Mouse (Mus musculus): ENCODE results near the gene Hccs.
"Not testable (repeated sequence)": the region's sequence is repeated elsewhere in the genome, so short reads cannot be mapped to it uniquely, and the experiment has no call there.

Gene Hccs

DNA sequence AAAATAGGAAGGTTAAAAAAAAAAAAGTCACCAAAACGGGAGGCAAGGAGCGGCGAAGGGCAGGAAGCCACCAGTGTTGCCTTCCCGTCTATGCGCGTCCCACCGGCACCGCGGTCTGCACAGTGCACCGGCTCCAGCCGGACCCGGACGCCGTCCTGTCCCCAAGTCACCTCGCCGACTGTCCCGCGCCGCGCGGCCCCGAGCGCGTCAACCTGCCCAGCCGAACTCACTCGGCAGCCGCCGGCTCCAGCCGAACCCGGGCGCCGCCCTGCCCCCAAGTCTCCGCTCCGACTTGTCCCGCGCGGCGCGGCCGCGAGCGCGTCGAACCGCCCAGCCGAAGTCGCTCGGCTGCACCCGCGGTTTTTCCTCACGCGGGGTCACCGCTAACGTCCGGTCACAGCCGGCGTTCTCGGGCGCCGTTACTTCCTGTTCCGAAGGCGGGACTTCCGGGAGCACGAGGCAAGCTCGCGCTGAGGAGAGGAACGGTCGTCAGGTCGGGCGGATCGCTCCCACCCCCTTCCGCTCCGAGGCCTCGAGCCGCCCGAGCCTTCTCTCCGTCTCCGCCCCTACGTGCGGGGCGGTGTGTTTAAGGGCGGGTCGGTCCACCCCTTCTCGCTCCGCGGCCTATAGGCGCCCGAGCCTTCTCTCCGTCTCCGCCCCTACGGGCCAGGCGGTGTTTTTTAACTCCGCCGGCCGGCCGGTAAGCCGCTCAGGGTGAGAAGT lies at the start of gene Hccs:
Gene Hccs, minus strand, starts transcription at position 428 of the 723 bp plus-strand sequence.
- DNase-seq (ENCODE audit: low spot score in 2 of 2) = peak; percentile 82 to 84

DNA sequence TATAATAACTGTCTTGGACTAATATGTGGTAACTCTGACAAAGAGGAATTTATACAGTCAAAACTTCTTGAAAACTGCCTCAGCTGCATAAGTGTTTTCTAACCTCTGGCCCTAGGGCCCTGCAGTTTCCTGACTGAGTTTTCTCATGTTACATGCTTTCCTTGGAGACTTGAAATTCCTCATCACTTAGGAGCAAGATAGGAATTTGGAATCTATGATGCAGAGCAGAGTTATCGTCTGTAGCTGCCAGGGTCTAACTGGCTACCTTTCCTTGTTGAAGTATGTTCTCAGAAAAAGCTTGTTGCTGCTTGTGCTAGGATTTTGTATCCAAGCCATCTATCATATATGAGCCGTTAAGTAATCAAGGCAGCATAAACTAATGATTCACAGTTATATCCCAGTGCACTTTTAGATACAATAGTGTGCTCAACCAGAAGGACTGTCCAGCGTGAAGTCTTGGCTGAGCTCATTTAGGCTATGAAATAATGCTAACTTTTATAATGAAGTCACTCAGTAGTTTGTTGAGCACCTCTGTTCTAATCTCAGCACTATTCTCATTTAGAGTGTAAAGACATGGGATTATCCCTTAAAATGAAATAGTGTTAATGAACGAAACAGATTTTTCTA lies 37.1 kb upstream of the Hccs start:
- DNase-seq (ENCODE audit: low spot score in 2 of 2) = no peak

DNA sequence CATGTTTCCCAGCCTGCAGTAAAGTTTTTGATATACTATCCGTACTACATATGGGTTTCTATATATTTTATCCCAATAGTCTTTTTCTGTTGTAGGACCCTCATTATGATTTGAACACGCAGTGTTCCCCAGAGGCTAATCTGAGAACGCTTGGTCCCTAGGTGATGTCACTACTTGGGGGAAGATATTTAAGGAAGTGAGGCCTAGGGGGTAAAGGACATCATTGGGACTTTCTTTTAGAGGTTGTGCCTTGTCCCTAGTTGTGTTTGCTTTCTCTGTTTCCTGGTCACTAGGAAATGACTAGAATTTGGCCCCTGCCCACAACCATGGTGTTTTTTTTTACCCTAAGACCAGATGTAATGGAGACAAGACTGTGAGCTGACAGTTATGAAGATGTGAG lies 18.0 kb upstream of the Hccs start:
- DNase-seq (ENCODE audit: low spot score in 2 of 2) = no peak

DNA sequence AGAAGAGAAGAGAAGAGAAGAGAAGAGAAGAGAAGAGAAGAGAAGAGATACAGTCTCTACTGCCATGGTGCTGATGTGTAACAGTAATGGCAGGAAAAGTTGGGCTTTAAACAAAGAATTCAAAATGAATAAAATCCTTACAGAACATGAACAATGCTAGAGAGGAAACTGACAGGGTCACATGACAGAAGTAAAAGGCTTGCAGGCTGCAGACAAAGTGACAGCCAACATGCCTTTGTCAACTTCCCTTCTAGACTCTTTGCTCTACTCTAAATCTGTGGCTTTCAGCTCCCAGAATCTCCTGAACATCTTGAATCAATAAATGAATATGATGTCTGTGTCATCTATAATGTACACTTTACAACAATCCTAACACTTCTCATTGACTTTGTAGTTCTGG lies 17.4 kb upstream of the Hccs start:
- DNase-seq (ENCODE audit: low spot score in 2 of 2) = no peak

DNA sequence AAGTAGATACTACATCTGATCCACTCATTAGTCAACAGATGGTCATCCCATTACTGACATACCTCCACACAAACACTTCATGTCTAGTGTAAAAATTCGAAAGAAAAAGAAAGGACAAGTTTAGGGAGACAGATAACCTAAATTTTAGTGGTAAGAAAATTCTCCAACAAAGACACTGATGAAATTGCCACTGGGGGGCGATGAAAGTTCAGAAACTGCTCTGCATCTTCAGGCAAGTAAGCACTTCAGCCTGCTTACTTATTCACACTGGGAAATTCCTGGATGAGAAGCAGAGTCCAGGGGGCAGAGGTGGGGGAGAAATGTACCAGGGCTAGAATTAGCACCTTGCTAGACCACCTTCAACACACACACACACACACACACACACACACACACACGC lies 12.1 kb upstream of the Hccs start:
- peak; percentile 9 to 33 for DNase-seq (ENCODE audit: low spot score in 2 of 2)

DNA sequence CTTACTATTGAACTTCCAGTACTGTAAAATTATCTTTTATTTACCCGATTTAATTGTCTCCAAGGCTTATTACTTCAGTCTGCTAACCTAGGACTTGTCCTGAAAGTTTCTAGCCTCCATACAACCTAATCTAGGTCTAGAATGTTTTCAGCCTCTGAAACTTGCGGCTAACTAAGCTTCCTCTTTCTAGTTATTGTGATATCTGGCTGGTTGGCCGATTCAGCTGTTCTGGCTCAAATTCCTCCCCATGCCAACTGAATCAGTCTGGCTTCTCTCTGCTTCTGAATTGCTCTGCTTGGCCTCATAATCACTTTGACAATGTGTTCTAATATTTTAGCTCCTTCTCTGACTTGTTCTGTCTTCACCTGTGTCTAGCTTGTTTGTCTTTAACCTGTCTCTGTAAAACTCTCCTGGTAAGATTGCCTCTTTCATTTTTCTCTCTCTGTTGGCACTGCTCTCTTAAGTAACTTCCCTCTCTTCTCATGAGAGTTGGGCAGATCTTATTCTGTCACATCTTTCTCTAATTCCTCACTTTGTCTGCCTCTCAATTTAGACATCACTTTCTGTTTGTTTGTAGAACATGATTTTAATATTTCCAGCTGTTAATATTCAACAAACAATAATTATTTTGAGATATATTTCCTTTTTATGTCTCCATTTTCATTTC lies 5.9 kb upstream of the Hccs start:
- DNase-seq (ENCODE audit: low spot score in 2 of 2) = no peak

DNA sequence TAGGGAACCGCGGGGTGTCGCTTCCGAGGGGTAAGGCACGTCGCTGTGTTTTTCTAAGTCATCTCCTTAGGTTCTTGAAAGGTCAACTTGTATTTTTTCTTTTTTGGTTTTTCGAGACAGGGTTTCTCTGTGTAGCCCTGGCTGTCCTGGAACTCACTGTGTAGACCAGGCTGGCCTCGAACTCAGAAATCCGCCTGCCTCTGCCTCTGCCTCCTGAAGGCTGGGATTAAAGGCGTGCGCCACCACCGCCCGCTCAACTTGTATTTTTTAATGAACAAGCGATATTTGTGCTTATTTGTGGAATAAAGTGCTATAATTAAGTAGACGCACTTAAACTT lies 465 bp upstream of the Hccs start:
- DNase-seq (ENCODE audit: low spot score in 2 of 2) = not testable (repeated sequence)

DNA sequence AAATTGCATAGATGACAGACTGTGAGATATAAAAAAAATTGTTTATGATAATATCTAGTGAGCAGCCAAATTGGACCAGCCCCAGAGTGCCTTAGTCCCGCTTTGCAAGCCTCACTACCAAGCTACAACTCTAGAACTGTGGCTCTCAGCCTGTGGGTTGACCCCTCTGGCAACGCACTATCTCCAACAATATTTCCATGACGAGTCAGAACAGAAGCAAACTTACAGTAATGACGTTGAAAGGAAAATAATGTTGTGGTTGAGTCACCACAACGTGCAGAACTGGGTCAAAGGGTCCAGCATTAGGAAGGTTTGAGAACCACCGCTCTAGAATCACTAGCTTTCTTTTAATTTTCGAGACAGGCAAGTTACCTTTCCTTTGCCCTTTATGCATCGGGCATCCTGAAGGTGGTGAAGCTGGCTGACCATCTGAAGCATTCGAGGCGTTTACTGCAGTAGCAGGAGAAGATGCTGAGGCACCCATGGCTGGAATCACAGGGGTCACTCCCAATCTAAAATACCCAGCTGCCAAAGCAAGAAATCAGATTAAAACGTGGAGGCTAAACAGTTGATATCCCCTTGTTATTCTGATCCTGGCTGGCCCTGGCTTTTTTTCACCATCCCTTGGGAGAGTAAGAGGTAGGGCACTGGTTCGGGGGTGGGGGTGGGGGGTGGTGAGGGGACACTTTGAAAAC lies 959 bp downstream of the Hccs start:
- no peak for DNase-seq (ENCODE audit: low spot score in 2 of 2)

DNA sequence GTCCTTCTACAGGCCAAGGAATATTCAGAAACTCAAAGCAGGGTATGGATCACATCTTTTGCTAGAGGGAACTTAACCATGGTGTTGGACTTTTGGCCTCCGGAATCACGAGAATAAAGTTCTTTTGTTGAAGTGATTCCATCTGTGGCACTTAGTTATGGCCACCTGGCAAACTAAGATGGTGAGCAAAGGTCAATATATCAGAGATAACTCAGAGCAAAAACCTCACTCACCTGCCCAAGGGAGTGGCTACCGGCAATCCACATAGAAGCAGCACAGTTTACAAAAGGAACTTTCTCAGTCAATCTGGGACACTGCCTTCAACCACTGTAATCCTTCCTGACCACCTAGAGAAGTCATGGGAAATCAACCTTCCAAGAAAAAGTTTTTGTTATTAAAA lies 11.6 kb downstream of the Hccs start:
- no peak for DNase-seq (ENCODE audit: low spot score in 2 of 2)

DNA sequence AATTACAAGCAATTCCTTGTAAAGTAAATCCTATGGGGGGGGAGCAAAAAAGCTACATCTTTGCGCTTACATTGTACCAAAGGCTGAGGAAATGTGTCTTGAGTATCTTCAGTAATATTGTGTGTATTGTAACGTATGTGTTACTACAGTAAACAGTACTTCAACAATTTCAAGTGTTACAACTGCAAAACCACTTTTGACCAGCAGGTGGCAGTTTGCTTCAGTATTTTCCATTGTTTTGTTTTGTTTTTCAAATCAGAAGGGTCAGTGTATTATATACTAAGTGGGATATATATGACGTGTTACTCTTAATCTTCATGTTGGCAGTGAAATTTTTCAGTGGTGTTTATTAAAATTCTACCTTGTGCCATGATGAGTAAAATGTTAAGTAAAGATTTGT lies 16.2 kb downstream of the Hccs start:
- DNase-seq (ENCODE audit: low spot score in 2 of 2) = peak in 1 of 2 experiments; percentile 9

DNA sequence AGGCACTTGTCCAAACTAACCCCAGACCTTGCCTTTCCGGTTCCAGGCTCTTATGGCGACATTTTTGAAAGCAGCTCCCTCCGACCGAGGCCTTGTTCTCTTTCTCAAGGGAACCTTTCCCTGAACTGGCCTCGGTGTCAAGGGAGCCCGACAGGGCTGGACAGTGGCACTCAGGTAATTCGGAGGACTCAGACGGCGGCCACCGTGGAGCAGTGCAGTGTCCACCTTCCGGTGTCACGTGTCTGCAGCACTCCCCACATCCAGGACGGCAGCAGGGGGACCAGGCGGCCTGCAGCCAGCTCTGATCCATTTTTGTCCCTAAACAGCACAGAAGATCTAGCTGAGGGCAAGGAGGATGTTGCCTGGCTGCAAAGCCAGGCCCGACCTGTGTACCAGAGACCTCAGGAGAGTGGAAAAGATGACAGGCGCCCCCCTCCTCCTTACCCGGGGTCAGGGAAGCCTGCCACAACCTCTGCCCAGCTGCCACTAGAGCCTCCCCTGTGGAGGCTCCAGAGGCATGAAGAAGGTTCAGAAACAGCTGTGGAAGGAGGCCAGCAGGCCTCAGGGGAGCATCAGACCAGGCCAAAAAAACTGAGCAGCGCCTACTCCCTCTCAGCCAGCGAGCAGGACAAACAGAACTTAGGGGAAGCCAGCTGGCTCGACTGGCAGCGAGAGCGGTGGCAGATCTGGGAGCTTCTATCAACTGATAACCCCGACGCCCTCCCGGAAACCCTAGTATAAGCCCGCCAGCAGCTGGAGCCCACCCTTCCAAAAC lies 17.7 kb downstream of the Hccs start:
- DNase-seq (ENCODE audit: low spot score in 2 of 2) = no peak

DNA sequence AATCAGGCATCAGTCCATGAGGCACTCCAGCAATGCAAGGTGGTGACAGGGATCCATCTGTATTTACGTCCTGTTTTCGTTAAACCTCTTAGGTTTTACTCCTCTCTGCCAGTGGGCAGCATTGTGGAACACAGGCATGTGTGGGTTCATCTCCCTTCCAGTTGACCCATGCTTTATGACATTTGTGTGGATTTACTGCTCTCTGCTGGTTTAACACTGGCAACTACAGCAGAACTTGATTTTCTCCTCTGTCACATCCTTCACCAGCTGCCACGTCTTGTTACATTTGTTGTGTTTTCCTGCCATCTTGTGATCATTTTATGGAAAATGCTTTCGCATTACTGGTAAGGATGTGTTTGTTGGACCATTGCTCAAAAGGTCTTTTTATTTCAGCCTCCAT lies 20.6 kb downstream of the Hccs start:
- DNase-seq (ENCODE audit: low spot score in 2 of 2) = peak in 1 of 2 experiments; percentile 6

DNA sequence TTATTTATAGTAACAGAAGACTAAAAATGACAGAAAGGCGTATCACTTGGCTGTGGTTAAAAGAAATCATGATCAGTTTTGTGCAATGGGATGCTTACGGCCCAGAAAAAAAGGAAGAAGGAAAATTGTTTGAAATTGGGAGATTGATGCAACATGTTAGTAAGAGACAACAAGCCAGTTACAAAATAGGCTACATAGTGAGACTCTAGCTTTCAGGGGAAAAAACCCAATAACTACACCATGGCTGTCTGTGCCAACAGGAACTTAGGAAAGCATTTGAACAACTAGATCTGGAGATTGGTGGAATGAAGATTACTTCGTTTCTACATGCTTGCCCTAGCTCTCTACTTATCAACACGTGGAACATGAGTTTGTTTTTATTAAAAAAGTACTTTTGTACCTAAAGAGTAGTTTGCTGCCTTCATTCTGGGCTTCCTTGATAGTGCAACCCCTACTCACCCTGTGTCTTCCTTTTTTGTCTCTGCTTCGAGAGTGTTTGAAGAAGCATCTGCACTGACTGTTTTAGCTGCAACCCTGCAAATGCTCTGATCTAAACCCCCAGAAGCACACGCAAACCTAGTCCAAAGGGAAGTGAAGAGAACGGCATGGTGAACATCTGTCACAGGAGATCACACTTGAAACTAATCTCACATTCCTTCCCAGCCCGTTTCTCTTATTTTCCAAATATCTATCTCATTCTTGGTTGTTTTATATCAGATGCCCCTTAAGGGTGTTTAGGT lies 56.6 kb downstream of the Hccs start:
- DNase-seq (ENCODE audit: low spot score in 2 of 2) = no peak

DNA sequence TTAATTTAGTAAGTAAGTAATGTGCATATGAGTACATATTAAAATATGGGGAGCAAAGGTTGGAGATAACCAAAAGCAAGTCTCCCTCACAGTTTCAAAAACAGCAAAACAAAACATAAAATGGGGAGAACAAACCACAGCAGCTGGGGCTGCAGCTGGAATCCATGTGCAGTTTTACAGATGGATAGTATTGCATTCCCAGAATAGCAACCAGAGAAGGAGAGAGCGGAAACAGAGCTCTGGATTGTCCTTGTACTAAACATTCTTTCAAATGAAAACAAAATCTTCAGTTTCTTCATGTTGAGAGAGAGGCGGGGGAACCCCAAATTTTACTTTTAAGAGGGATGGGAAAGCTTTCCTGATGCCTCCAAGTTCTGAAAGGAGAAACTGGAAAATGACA lies 58.0 kb downstream of the Hccs start:
- DNase-seq (ENCODE audit: low spot score in 2 of 2) = no peak

DNA sequence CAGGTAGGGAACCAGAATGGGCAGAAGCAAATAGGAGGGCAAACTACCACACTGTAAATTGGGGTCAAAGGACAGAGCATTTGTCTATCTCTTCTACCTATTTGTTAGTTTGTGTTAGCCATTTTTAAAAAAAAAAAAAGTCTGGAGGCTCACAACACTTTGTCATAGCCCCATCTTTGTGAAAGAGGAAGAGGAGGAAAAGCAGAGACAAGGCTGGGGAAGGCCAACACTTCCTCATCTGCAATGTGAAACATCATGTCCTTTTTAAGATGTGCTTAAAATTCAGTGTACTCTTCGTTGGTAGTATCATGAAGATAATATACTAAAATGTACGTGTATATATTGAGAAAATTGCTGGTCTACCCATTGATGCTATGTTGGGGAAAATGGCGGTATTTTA lies 59.1 kb downstream of the Hccs start:
- no peak for DNase-seq (ENCODE audit: low spot score in 2 of 2)

DNA sequence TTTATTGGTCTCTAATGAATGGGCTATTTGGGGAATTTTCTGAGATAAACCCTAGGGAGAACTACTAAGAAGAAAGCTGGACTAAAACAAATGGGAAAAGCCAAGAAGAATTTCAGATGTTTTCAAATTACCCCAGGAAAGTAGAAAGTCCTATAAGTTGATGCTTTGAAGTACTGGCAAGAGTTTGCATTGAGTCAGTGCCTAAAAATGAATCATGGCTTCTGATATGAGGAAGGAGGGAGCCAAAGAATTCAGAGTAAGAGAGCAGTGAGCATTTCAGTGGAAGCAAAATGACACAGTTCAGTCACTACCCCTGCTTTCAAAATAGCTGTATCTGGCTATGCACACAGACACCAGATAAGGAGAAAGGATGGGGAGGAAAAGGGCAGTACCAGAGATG lies 63.4 kb downstream of the Hccs start:
- no peak for DNase-seq (ENCODE audit: low spot score in 2 of 2)

DNA sequence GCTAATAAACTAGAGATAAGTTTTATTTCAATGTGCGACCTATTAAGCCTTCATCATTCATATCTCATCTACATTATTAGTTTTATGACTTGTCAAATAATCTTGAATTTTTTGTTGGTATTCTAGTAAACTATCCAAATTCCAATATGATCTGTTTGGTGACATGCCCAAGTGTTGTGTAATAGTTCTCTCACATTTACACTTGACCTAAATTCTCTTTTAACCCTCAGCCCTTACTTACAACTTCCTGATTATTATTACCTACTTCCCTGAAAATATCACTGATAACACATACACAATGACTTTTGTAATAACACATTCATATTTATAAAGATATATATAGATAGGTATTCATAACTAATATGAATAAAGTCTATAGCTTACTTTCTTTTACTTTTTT lies 64.3 kb downstream of the Hccs start:
- no peak for DNase-seq (ENCODE audit: low spot score in 2 of 2)

DNA sequence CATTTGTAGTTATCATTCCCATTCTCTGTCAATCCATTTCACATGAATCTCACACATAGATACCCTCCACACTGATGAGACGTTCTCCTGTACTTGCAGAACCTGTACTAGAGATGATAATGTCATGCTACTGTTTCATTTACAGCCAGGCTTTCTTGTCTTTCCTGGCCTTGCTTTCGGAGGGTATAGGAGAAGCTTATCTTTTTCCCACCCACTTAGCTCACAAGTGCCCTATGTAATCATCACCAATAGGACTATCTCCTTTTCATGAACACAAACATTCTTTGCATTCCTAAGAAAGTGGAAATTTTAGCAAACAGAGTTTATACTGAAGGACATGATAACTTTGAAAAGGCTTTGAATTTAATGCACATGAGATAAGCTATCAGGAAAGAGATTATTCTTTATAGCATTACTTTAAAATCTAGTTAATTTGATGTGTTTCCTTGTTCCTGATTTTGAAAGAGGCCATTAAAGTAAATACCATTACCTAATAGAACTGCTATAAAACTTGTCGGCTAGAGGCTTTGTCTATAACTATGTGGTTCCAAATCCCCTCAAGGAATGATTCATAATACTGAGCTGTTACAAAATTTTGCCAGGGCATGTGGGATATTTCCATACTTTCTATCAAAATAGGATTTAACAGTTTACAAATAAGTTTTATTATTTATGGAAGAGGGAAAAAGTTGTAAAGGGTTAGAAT lies 97.7 kb downstream of the Hccs start:
- no peak for DNase-seq (ENCODE audit: low spot score in 2 of 2)

DNA sequence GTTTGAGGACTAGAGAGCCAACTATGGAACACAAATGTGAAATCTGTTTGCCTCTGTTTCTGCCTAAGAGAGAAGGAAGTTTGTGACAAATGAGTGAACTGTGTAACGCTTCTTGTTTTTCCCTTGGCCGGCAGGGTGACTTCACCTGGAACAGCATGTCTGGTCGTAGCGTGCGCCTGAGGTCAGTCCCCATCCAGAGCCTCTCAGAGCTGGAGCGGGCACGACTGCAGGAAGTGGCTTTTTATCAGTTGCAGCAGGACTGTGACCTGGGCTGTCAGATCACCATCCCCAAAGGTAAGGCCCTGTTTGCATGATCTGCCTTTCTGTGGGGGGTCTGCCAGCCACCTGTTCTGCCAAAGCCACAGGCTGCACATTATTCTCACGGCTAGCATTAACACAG lies 100.1 kb downstream of the Hccs start:
- no peak for DNase-seq (ENCODE audit: low spot score in 2 of 2)

DNA sequence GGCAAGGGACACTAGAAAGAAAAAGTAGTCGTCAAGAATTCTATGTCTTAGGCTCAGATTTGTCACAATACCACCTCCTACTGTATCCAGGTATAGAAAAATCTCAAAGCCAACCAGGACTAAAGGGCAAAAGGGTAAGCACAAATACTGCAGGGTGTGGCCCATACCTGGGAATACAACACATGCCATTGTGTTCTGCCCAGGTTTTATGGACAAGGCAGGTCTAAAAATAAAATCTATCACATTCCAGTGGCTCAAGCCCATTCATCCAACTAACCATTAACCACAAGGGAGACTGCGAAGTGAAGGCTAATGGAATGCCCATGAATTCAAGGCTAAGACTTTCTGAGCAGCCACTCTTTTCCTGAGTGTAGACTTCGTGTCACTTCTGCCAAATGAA lies 110.2 kb downstream of the Hccs start:
- no peak for DNase-seq (ENCODE audit: low spot score in 2 of 2)

Measured in frontal cortex, postnatal 10 days (tissue).